Mouse (Mus musculus): ENCODE results near the gene Slc6a5.
"Not testable (repeated sequence)": the region's sequence is repeated elsewhere in the genome, so short reads cannot be mapped to it uniquely, and the experiment has no call there.

The Slc6a5 gene

GRCm38 (mm10) chr7:49913164-49913563 is 3.2 kb downstream of the Slc6a5 start:
- DNase-seq (ENCODE audit: low spot score in 2 of 2): no peak

DNA sequence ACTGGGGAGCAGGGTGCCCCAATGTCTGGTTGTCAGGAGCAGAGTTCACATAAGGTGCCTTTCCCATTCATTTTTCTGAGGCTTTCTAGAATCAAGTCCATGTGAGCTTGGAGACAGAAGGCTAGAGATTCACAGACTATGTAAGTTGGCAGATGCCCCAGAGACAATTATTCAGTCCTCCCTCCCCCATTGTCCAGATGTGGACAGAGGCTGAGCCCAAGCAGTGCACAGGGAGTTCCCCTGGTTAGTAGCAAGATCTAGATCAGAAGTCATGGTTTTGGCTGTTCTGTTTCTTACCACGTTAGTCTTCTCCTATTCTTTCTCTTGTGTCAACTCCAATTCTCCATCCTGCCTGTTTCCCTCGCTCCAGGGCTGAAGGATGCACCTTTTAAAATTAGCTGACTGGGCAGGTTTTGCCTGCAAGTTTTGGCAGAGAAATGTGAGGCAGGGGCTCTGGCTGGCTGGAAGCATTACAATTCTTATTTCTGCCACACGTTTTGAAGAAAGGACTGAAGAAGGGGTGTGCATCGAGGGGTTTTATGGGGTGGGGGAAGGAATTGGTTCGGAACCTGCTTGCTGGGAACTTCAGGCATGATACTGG is 3.9 kb downstream of the Slc6a5 start:
- DNase-seq (ENCODE audit: low spot score in 2 of 2): no peak

DNA sequence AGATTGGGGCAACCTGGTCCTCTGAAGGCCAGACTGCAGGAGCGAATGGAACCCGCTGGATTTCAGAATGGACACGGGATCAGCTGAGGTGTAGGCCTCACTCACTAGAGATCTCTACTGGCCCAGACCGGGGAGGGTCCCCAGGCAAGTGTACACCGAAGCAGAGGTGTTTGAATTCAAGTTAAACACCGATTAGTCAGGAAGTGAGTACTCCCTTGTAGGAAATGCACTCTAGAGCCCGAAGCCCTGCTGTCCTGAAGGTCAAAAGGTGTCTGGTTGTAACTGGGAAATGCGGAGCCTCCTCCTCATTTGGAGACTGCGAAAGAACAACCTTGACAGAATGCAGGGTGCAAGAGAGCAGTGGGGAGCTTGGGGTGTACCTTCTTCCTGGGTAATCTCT is 5.0 kb downstream of the Slc6a5 start:
- DNase-seq (ENCODE audit: low spot score in 2 of 2): no peak

DNA sequence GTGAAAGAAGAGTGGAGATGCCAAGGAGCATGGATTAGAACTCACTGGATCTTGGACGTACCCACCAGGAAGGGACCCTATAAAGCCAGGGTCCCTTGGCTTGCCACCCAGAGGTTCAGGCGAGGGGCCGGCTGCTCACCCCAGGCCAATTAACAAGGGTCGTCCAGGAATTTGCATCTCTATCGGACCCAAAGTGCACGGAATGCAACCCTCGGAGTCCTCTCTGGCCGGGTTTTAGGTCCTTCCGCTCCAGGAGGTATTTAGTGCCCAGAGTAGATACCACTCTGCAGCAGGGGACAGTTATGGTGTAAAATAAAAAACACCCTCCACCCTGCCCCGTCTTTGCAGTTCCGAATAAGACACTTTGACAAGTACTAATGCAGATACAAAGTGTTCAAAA is 5.5 kb downstream of the Slc6a5 start:
- DNase-seq (ENCODE audit: low spot score in 2 of 2): no peak

DNA sequence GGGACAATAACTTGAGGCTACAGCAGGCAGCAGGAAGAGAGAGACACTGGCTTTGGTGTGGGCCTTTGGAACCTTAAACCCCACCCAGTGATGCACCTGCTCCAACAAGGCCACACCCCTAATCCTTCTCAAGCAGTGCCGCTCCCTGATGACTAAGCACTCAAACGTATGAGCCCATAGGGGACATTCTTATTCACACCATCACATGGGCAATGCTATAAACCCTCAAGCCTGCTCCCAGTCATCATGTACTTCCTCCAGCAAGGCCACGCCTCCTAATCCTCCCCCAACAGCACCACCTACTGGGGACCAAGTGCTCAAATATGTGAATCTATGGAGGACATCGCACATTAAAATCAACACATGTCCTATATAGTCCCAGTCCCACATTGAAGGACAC is 9.5 kb downstream of the Slc6a5 start:
- no peak for DNase-seq (ENCODE audit: low spot score in 2 of 2)

GRCm38 (mm10) chr7:49920751-49921150 is 10.8 kb downstream of the Slc6a5 start:
- no peak for DNase-seq (ENCODE audit: low spot score in 2 of 2)

- no peak for DNase-seq (ENCODE audit: low spot score in 2 of 2)
These were observed 13.0 kb downstream of the Slc6a5 start for GRCm38 (mm10) chr7:49922928-49923327.

DNA sequence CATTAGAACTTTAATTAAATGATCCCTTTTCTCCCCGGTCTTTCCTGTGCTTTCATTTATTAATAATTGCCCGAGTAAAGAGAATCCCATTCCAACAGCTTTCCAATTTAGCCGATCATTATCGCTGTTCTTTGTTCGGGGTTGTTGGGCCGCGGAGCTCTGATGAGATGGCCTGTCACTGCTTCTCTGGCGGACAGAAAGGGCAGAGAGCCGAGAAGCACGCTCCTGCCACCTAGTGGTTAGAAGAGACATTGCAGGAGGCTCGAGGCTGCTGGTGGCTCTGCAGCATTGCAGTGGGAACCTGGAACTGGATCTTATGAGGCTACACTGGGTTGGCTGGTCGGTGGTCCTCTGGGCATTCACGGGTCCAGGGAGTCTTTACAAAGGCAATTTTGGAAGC is 13.4 kb downstream of the Slc6a5 start:
- peak; percentile 87 to 90 for DNase-seq (ENCODE audit: low spot score in 2 of 2)

- DNase-seq (ENCODE audit: low spot score in 2 of 2): no peak
These were observed 18.6 kb downstream of the Slc6a5 start for GRCm38 (mm10) chr7:49928571-49928970.

DNA sequence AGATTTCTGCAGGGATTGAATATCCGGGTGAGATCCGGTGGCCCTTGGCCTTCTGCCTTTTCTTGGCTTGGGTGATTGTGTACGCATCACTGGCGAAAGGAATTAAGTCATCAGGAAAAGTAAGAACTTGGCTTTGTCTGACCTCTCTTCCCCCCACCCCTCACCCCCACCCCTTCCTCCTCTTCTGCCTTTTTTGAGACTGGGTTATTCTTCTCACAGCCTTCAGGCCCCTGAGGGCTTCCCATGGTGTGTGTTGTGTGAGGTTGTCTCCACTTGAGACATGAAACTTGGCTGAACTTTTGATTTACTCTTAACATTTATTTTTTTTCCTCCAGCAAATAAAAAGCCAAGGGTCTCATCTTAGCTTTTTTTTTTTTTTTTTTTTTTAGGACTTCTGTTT is 20.1 kb downstream of the Slc6a5 start:
- DNase-seq (ENCODE audit: low spot score in 2 of 2): no peak

GRCm38 (mm10) chr7:49933386-49934115 is 23.6 kb downstream of the Slc6a5 start:
- DNase-seq (ENCODE audit: low spot score in 2 of 2): not testable (repeated sequence)

DNA sequence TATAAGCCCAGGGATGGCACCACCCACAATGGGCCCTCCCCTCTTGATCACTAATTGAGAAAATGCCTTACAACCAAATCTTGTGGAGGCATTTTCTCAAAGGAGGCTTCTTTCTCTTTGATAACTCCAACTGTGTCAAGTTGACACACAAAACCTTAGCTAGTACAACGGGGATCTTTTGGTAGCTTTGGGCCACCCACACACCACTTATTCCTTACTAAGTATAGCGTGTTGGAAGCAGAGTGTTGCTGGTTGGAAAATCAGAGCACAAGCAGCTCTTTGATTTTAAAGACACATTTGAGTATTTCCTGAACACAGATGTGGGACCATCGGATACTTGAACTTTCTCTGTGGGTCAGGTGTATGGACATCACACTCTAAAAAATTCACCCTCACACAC is 26.9 kb downstream of the Slc6a5 start:
- peak; percentile 28 to 45 for DNase-seq (ENCODE audit: low spot score in 2 of 2)

DNA sequence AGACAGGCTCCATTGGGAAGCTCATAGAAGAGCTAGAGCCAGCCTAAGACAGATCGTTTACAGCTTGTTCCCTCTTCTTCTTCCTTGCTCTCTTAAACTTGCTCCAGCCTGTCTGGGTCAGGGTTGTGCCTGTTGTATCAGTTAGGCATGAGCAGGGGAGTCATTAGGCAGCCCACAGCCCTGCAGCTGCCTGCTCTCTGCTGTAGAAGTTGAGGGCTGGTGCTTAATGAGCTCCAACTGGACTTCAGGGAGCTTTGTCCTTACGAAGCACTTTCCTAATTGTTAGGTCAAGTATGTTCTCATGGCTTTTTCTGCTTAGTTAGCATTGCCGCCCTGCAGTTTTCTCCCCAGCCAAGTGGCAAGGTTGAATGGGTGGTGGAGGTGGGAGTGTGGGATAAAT is 32.1 kb downstream of the Slc6a5 start:
- DNase-seq (ENCODE audit: low spot score in 2 of 2): no peak

- no peak for DNase-seq (ENCODE audit: low spot score in 2 of 2)
These were observed 32.5 kb downstream of the Slc6a5 start for GRCm38 (mm10) chr7:49942490-49942889.

DNA sequence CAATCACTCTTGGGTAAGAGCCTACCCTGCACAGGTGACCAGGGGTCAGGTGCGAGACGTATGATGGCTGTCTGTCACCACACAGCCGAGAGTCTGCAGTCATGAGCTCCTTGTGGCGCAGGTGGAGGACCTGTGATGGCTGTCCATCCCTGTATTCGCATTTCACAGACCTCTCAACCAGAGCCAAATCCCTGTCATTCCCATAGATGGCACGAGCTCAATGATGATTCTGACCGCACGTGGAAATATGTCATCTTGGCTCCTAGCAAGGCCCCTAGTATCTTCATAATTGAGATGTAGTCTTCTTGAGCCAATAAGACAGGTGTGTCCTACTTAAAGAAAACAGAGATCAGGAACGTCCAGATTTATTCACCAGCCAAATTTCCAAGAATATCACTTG is 36.7 kb downstream of the Slc6a5 start:
- DNase-seq (ENCODE audit: low spot score in 2 of 2): no peak

DNA sequence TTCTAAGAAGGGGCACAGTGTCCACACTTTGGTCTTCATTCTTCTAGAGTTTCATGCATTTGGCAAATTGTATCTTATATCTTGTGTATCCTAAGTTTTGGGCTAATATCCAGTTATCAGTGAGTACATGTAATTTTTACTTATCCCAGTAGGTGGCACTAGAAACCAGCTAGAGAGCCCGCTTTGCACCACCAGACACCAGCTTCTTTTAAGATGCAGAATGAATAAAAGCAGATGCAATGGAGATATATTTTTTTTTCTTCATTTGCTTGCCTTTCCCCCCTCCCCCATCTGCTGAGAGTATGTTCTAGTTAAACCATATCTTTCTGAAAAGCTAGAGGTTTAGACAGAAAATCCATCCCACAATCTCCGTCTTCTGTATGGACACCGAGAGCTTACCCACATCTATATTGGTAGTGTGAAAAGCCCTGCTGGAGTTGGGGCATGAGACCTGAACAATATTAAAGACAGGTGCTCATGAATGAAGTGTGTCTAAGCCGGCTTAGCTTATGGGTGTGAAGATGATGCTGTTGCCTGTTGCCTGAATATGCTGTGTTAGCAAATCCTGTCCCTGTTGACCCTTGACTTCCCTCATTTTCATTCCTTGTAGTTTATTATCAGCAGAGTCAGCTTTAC is 43.7 kb downstream of the Slc6a5 start:
- peak; percentile 22 to 36 for DNase-seq (ENCODE audit: low spot score in 2 of 2)

DNA sequence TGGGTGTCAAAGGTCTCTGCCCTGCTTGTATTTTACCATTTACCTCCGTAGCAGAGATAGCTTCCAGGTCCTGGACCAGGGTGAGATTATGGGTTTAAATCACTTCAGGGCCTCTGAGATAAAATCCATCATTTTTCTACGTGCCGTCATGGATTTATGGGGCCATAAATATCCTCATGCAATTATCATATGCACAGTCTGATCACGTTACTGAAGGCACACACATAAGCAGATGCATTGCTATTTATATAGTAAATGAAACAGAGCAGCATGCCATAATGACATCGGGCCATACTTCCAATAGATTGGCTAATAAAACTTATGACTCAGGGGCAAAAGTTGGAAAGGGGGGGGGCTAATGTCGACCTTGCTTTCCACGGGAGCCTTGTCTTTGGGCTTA is 44.9 kb downstream of the Slc6a5 start:
- no peak for DNase-seq (ENCODE audit: low spot score in 2 of 2)

DNA sequence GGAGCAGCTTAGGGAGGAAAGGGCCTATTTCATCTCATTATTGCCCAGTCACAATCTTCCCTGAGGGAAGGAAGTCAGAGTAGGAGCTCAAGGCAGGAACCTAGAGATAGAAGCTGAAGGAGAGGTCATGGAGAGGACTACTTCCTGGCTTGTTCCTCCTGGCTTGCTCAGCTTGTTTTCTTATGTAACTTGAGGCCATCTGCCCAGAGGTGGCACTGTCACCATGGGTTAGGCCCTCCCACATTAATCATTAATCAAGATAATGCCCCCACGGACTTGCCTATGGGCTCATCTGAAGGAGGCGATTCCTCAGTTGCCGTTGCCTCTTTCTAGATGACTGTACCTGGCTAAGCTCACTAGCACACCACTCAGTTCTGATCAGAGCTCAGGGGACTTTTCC is 47.2 kb downstream of the Slc6a5 start:
- no peak for DNase-seq (ENCODE audit: low spot score in 2 of 2)

DNA sequence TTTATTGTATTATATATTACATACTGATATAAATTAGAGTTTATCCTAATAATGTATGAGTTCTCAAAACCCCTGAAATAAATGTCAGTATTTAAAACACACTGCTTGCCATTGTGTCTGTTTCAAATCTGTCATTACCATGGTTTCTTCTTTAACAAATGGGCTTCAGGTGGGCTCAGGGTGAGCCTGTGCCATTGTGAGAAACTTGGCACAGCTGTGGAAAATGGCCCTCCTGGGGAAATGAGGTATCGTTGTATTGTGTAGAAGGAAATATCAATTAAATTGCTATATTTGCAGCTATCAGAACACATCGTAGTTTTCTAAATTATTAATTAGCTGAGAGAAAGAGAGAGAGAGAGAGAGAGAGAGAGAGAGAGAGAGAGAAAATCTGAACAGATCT is 53.8 kb downstream of the Slc6a5 start:
- DNase-seq (ENCODE audit: low spot score in 2 of 2): no peak

GRCm38 (mm10) chr7:49969516-49969915 is 59.6 kb downstream of the Slc6a5 start:
- no peak for DNase-seq (ENCODE audit: low spot score in 2 of 2)

DNA sequence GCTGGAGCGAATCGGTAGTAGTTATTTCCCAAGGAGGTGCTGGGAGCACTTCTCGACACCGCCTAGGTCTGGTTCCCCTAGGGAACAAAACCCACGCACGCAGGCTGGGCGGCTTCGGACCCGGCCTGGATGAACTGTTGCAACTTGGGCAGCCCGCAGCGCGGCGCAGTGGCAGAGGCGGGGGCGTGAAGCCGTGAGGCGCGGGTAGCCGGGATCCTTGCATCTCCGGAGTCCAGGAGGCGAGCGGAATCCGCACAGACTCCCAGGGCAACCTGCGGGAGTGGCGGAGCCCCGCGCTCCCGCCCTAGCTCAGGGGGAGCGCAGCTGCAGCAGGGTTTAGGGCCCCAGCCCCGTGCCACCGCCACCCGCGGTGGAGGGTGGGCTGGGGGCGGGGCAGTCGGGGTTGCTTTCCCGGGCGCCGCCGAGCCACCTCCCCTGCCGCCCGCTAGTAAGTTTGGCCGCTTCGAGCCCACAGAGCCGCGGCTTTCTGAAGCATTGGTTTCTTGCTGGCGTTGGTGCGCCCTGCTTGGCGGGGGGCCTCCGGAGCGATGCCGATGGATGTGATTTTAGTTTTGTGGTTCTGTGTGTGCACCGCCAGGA is 65.0 kb downstream of the Slc6a5 start, which contains the start of gene Nell1:
Gene Nell1, plus strand, starts transcription at position 24 of the 600 bp plus-strand sequence.
- DNase-seq (ENCODE audit: low spot score in 2 of 2): peak; percentile 24 to 45

DNA sequence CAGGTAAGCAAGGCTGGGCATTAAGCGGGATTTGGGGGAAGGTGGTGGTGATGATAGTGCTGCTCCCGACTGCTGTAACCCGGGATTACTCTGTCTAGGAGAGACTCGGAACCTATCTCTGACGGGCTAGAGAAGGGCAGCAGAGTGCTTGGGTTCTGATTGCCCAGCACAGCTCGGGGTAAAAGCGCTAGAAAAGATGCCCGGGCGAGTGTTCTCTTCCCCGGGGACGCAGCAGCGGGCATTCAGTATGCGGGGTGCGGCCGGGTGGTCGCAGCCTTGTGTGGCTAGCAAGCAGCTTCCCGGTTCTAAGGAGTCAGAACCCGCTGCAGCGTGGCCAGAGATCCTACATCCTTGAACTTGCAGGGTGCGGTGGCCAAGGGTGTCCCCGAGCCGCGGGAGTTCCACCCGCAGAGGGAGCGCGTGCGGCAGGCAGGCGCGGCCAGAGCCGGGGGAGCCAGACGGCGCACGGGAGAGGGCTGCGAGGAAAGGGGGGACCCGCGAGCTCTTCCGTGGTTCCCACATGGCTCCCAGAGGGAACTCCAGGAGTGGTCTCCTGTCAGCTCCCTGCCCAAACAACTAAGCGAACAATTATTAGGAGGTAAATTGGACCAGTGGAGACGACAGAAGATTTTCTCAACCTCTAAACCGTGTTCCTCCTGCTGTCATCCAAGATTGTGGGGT is 65.6 kb downstream of the Slc6a5 start:
- DNase-seq (ENCODE audit: low spot score in 2 of 2): peak; percentile 52 to 58

Measured in right cerebral cortex, adult 2 months (tissue).